Mouse (Mus musculus): Measurements from ENCODE around the gene Cdkl4. TPM values are rescaled to one million over a fixed set of nuclear protein-coding genes. Genes with fewer than 3 reads are reported as not detected.
"Not testable (repeated sequence)": the region's sequence is repeated elsewhere in the genome, so short reads cannot be mapped to it uniquely, and the experiment has no call there.

Cdkl4 gene
- polyA plus RNA-seq, 1 experiment = 2.4 TPM

DNA sequence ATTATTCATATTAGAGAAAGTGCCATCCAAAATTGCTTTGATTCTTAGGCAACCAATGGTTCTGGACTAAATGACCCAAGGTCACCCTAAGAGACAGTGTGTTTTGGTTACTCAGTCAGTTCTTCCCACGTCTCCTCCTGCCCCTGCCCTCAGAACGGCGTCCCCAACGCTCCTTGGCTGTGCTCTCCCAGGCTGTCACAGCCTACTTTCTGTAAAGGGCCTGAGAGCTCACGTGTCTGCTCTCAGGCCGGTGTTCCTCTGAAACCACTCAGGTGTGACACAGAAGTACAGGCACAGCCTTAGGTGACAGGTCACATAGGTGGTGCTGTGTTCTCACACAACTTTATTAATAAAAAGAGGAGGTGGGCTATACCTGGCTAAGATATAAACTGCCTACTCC is 2.3 kb upstream of the Cdkl4 start:
- Histone ChIP-seq H3K4me3 (replicated peaks; ENCODE audit: extremely low read depth, low read depth, low read length) (no peak overlapping the region), H3K4me1 (ENCODE audit: control insufficient read depth, insufficient read depth, low read length) (no peaks in the 10 kb centered on the region; the same call in 1 of the 2 replicates)
- WGBS = 57% methylated on average over 6 of the region's 6 CpGs
- TF ChIP-seq POLR2A (IDR thresholded peaks at IDR 0.05; ENCODE audit: borderline replicate concordance, extremely low read depth, low read depth, low read length) (no peak), CTCF (IDR thresholded peaks at IDR 0.05; ENCODE audit: insufficient read depth, low read length) (no peak)
- no peak for DNase-seq

DNA sequence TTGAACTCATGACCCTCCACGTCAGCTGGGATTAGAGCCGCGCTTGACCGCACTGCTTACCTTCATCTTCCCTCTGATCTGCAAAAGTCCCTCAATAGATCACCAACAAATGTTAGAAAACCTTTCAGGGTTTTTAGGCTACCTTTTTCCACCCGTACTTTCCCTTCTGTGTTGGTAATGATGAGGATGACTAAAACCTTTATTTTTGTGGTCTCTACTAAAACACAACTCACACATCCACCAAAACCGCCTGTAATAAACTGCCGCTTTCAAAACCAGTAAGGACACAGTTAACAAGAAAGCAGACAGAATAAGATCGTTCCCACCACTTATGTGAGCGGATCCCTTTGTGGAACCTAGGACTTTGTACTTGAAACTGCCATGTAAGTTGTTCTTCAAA is 1.5 kb upstream of the Cdkl4 start:
- DNase-seq = no peak
- Histone ChIP-seq H3K4me3 (replicated peaks; ENCODE audit: extremely low read depth, low read depth, low read length) (no peak overlapping the region), H3K4me1 (ENCODE audit: control insufficient read depth, insufficient read depth, low read length) (no peaks in the 10 kb centered on the region; the same call in 1 of the 2 replicates)
- no peak for TF ChIP-seq POLR2A (IDR thresholded peaks at IDR 0.05; ENCODE audit: borderline replicate concordance, extremely low read depth, low read depth, low read length)
- TF ChIP-seq CTCF (IDR thresholded peaks at IDR 0.05; ENCODE audit: insufficient read depth, low read length) = no peak
- WGBS = 94% methylated on average over 9 of the region's 9 CpGs

DNA sequence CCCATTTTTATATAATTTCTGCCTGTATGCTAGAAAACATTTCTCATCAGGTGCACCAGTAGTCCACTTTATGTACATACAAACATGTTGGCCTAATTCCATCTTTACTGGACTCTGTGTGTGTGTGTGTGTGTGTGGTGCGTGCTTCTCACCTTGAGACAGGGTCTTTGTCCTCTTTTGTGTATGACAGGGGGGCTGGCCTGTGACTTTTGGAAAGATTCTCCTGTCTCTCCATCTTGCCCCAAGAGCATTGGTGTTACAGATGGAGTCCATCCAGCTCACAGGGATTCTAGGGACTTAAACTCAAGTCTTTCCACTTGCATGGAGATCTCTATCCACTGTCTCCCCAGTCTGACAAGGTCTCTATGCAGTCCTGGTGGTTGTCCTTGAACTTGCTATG is 428 bp upstream of the Cdkl4 start:
- TF ChIP-seq POLR2A (IDR thresholded peaks at IDR 0.05; ENCODE audit: borderline replicate concordance, extremely low read depth, low read depth, low read length) (no peak), CTCF (IDR thresholded peaks at IDR 0.05; ENCODE audit: insufficient read depth, low read length) (no peak)
- no peak for DNase-seq
- H3K4me3 ChIP-seq (replicated peaks; ENCODE audit: extremely low read depth, low read depth, low read length) = no peak overlapping the region
- 100% methylated on average over 1 of the region's 1 CpGs for WGBS
- H3K4me1 ChIP-seq (ENCODE audit: control insufficient read depth, insufficient read depth, low read length) = no peaks in the 10 kb centered on the region; the same call in 1 of the 2 replicates

DNA sequence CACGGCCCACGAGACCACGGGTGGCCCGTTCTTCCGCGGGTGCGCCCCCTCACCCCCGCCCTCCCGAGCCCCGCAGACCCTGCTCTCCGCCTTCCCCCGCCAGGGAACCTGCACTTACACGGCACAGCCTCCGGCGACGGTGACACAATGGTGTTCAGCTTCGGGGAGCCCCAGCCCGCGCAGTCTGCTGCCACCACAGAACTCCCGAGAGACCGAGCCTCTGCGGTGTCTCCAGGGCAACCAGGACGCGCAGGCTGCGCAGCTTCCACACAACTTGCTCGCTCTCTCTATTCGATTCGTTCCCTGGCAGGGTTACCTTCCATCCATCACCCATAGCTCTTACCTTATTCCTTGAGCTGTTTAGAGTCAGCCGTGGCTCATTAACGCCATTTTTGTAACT is 399 bp downstream of the Cdkl4 start:
- peak; percentile 17 for DNase-seq
- TF ChIP-seq POLR2A (IDR thresholded peaks at IDR 0.05; ENCODE audit: borderline replicate concordance, extremely low read depth, low read depth, low read length) (no peak), CTCF (IDR thresholded peaks at IDR 0.05; ENCODE audit: insufficient read depth, low read length) (no peak)
- WGBS = 3% methylated on average over 30 of the region's 30 CpGs
- peak overlapping the region; percentile 9 for H3K4me3 ChIP-seq (replicated peaks; ENCODE audit: extremely low read depth, low read depth, low read length)
- H3K4me1 ChIP-seq (ENCODE audit: control insufficient read depth, insufficient read depth, low read length) = no peaks in the 10 kb centered on the region; the same call in 1 of the 2 replicates

DNA sequence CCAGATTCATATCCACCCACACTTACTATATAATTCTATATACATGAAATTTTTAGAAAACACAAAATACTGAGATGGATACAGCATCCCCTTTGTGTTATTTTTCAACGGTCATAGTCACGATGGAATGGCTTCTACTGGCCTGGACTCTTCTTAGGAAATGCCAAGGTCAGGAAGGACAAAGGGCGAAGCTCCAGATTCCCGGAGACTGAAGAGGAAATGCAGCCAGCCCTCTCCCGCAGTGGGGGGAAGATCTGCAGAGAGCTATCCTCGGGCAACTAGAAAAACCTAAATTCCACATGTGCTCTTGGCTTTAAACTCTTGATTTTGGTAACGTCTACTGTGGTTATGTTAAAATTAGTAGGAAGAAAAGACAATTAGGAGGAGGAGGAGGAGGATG is 2.6 kb downstream of the Cdkl4 start:
- Histone ChIP-seq H3K4me3 (replicated peaks; ENCODE audit: extremely low read depth, low read depth, low read length) (no peak overlapping the region), H3K4me1 (ENCODE audit: control insufficient read depth, insufficient read depth, low read length) (no peaks in the 10 kb centered on the region; the same call in 1 of the 2 replicates)
- WGBS = 36% methylated on average over 7 of the region's 7 CpGs
- no peak for DNase-seq
- TF ChIP-seq CTCF (IDR thresholded peaks at IDR 0.05; ENCODE audit: insufficient read depth, low read length) (no peak), POLR2A (IDR thresholded peaks at IDR 0.05; ENCODE audit: borderline replicate concordance, extremely low read depth, low read depth, low read length) (no peak)

DNA sequence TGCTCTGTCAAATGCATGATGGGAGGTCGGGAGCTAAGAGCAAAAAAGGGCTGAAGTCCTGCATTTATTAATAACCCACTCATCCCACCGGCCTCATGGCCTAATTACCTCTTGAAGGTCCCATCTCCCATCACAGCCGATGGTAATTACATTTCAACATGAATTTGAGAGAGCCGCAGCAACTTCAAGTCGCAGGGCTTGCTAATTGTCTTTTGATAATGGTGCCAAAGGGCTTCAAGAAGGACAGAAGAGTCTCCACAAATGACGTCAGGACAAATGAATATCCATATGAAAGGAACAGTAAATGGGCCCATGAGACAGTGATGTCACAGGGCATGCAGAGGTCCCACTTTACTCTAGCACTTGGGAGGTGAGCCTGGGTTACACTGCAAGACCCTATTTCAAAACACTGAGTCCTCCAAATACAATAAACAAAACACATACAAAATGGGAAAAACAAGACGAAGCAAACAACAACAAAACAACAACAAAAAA is 3.1 kb downstream of the Cdkl4 start:
- no peak for DNase-seq
- H3K4me1 ChIP-seq (ENCODE audit: control insufficient read depth, insufficient read depth, low read length) = no peaks in the 10 kb centered on the region; the same call in 1 of the 2 replicates
- no peak for TF ChIP-seq CTCF (IDR thresholded peaks at IDR 0.05; ENCODE audit: insufficient read depth, low read length)
- no peak overlapping the region for H3K4me3 ChIP-seq (replicated peaks; ENCODE audit: extremely low read depth, low read depth, low read length)
- 82% methylated on average over 7 of the region's 7 CpGs for WGBS

DNA sequence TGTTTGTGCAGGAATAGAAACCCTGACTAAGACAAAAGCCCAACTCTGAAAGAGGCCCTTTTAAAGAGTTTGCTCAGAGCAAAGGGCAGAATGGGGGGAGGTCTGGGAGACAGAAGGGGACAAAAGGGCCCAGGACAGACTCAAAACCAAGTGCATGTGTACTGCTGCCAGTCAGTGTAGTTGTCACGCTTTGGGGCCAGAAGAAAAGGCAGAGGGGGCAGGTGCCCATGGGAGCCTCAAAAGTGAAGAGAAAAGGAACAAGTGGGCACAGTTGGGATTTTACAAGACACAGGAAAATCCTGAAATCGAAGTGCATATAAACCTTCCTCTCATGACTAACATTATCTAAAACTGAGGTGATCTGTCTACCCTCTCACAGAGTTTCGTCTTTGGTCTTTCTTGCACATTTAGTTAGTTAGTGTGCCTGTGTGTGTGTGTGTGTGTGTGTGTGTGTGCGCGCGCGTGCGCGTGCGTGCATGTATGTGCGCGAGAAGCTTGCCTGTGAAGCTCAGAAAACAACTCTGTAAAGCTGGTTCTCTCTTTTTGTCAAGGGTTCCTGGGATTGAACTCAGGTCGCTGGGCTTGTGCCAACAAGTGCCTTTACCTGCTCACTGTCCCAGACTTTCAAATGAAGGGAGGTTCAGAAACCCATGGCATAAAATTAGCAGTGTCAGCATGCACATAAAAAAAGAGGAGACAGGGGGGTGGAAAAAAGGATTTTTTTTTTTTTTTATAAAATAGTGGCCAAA is 5.3 kb downstream of the Cdkl4 start:
- Histone ChIP-seq H3K4me1 (ENCODE audit: control insufficient read depth, insufficient read depth, low read length) (no peaks in the 10 kb centered on the region; the same call in 1 of the 2 replicates), H3K4me3 (replicated peaks; ENCODE audit: extremely low read depth, low read depth, low read length) (no peak overlapping the region)
- TF ChIP-seq CTCF (IDR thresholded peaks at IDR 0.05; ENCODE audit: insufficient read depth, low read length) = no peak
- no peak for TF ChIP-seq POLR2A (IDR thresholded peaks at IDR 0.05; ENCODE audit: borderline replicate concordance, extremely low read depth, low read depth, low read length)
- DNase-seq = no peak
- 95% methylated on average over 13 of the region's 13 CpGs for WGBS

DNA sequence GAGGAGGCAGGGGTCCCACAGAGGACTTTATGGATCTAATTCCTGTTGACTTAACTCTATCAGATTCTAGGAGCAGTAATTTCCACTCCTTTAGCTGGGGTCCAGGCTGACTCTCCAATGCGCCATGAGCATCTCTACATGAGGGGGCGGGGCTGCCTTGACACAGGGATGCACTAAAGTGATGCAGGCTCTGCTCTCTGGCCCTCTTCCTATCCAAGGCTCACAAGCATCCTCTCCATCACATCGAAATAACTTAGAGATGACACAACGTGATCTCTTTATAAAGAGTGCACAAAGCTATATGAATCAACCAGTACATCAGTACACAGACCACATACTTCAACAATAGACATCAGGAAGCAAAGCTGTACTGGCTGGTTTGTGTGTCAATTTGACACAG is 6.2 kb downstream of the Cdkl4 start:
- Histone ChIP-seq H3K4me1 (ENCODE audit: control insufficient read depth, insufficient read depth, low read length) (no peaks in the 10 kb centered on the region; the same call in 1 of the 2 replicates), H3K4me3 (replicated peaks; ENCODE audit: extremely low read depth, low read depth, low read length) (no peak overlapping the region)
- no peak for TF ChIP-seq CTCF (IDR thresholded peaks at IDR 0.05; ENCODE audit: insufficient read depth, low read length)
- no peak for TF ChIP-seq POLR2A (IDR thresholded peaks at IDR 0.05; ENCODE audit: borderline replicate concordance, extremely low read depth, low read depth, low read length)
- 87% methylated on average over 4 of the region's 4 CpGs for WGBS
- DNase-seq = no peak

DNA sequence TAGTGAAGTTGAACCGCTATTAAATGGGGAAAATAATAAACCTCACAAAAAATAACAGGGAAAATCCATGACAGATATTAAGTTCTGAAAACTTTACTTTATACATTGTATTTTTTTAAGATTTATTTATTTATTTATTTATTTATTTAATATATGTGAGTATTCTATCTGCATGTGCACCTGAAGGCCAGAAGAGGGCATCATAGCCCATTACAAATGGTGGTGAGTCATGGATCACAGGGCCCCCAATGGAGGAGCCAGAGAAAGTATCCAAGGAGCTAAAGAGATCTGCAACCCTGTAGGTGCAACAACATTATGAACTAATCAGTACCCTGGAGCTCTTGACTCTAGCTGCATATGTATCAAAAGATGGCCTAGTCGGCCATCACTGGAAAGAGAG is 7.9 kb downstream of the Cdkl4 start:
- not testable (repeated sequence) for H3K4me3 ChIP-seq (replicated peaks; ENCODE audit: extremely low read depth, low read depth, low read length); H3K4me1 ChIP-seq (ENCODE audit: control insufficient read depth, insufficient read depth, low read length); DNase-seq
- 95% methylated on average over 1 of the region's 2 CpGs for WGBS

DNA sequence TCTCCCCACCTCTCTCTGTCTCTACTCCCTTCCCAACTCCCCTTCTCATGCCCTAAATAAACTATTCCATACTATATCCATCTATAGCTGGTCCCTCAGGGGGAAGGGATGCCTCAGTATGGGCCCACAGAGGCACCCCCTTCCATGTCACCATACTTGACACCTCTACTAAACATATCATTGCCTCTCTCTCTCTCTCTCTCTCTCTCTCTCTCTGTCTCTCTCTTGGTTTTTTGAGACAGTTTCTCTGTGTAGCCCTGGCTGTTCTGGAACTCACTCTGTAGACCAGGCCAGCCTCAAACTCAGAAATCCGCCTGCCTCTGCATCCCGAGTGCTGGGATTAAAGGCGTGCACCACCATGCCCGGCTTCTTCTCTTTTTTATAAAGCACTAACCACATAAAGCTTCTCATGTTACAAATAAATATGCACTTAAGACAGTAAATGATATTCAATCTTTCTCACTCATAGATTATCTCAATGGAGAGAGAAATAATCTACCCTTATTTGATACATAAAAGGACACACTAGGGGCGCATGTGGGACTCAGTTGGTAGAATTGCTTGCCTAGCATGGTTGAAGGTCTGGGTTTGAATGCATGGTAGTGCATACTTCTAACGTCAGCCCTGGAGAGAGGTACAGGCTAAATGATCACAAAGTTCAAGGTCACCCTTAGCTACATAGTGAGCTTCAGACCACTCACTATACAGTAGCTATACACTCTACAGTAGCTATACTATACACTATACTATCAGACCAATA is 8.6 kb downstream of the Cdkl4 start:
- no peak for DNase-seq
- no peak overlapping the region for H3K4me3 ChIP-seq (replicated peaks; ENCODE audit: extremely low read depth, low read depth, low read length)
- no peaks in the 10 kb centered on the region for H3K4me1 ChIP-seq (ENCODE audit: control insufficient read depth, insufficient read depth, low read length)
- no peak for TF ChIP-seq CTCF (IDR thresholded peaks at IDR 0.05; ENCODE audit: insufficient read depth, low read length)
- TF ChIP-seq POLR2A (IDR thresholded peaks at IDR 0.05; ENCODE audit: borderline replicate concordance, extremely low read depth, low read depth, low read length) = no peak
- WGBS = 92% methylated on average over 6 of the region's 6 CpGs
